Mouse (Mus musculus): Measurements from ENCODE around the gene Hspb8.

DNA sequence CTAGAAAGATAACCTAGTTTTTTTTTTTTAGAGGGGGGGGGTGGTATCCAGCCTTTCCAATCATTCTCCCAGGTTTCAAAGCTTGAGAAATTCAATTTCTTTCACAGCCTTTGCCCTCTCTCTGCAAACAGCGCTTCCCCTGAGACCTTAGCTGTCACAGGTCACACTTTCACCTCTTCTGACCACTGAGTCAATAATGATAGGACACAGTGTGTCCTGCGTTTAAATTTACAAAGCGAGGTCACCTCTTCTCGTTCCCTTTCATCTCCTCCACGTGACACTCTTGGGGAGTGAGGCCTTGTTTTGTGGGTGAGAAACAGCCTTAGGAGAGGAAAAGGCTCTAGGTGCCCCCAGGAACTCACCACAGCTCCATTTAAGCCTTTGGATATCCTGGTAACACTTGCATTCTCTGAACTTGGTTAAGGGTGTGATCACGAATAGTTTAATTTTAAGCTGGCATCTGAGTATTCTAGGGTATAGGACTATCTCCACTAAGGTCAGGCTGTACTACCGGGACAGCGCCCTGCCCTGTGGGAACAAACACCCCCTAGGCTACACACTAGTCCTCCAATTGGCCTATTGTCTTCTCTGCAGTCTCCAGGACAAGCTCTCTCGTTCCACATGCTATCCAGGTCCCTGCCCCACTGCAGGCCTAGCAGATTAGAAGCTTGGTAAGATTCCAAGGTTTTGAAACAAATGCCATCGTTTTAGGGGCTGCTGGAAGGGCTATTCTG, 23.1 kb upstream of the Hspb8 start:
- no peak for TF ChIP-seq EP300 (IDR thresholded peaks at IDR 0.05; ENCODE audit: low read depth)
- TF ChIP-seq CTCF (IDR thresholded peaks at IDR 0.05; ENCODE audit: low read depth): no peak
